Mouse (Mus musculus) spleen, postnatal 10 days (tissue): ENCODE data around the gene Ngp.
"Not testable (repeated sequence)": the region's sequence is repeated elsewhere in the genome, so short reads cannot be mapped to it uniquely, and the experiment has no call there.

Experiments used
- DNase-seq, 2 experiments: peaks; one replicate each; pipeline ENCODE4 v3.0.0; 2021 to 2022; ENCODE audit warnings: low spot score in 2 of 2

The Ngp gene

GRCm38 (mm10) chr9:110419511-110420112 is at the start of gene Ngp:
Ngp (plus strand) TSS chr9:110419747.
- DNase-seq: no peak

DNA sequence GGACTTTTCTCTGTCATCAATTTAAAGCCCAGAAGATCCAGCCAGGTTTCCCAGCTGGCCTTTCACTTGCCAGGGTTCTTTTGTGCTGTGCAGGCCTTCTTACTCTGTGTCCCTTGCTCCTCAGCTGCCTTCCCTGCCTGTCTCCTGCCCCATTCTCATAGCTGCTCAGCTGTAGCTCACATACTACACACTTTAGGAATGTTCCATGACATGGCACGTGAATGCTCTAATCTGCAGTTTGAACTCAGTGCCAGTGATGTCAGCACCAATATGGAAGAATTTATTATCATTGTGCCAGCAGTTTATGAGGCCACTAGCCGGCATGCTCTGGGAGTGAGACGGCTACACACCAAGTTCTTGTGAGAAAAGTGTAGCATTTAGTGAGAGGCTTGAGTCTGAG is 49.7 kb upstream of the Ngp start:
- DNase-seq: no peak

DNA sequence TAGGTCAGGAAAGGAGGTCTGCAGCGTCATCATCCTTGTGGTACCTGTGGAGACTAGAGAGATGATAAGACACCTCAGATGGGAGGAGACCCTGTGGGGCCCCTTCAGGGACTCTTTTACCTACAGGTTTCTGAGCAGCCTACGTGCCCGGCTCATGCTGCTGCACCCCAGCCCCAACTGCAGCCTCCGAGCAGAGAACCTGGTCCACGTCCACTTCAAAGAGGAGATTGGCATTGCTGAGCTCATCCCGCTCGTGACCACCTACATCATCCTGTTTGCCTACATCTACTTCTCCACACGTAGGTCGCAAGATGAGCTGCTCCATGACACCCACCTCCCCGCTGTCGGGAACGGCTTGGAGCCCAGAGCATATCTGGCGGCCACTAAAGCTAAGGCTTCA is 45.7 kb upstream of the Ngp start:
- no peak for DNase-seq

DNA sequence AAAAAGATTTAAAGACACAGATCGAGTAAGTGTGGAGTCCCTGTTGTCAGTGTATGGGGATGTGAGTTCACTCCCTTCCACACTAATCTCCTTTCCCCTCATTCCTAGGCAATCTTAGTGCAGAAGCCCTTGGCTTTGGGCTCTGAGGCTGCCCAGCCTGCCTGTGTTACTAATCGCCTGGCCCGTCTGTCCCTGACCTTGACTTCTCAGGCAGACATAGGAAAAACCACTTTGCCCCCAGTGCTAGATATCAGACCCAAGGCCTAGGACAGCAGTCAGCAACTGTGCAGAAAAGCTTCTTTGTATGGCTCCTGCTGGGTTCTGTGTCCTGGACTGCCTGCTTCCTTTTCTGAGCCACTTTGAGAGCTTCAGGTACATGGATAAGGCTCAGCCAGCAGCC is 43.9 kb upstream of the Ngp start:
- no peak for DNase-seq

- not testable (repeated sequence) for DNase-seq
Measured at GRCm38 (mm10) chr9:110377655-110378054, 41.9 kb upstream of the Ngp start.

DNA sequence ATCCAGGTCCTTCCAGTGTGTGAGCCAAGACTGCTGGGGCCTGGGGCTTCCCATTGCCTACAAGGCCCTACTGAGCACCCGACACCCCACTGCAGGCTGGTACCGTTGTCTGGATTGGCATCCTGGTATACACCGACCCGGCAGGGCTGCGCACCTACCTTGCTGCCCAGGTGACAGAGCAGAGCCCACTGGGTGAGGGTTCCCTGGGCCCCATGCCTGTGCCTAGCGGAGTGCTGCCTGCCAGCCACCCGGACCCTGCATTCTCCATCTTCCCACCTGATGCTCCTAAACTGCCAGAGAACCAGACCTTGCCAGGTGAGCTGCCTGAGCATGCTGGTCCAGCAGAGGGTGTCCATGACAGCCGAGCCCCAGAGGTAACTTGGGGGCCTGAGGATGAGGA is 40.2 kb upstream of the Ngp start:
- no peak for DNase-seq

DNA sequence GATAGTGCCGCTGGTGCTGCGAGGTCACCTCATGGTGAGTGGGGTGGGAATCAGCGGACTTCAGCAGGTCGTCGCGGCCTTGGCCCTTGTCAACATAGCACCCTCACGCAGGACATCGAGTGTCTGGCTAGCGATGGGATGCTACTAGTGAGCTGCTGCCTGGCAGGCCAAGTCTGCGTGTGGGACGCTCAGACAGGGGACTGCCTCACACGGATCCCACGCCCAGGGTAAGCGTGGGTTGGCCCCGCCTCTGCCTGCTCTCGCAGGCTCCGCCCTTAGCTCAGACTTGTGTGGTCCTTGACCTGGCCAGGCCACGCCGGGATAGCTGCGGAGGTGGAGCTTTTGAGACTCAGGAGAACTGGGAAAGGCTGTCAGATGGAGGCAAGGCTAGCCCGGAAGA is 38.9 kb upstream of the Ngp start:
- no peak for DNase-seq

GRCm38 (mm10) chr9:110381292-110381691 is 38.3 kb upstream of the Ngp start:
- no peak for DNase-seq

- no peak for DNase-seq
Measured at GRCm38 (mm10) chr9:110384369-110384929, 35.1 kb upstream of the Ngp start.

DNA sequence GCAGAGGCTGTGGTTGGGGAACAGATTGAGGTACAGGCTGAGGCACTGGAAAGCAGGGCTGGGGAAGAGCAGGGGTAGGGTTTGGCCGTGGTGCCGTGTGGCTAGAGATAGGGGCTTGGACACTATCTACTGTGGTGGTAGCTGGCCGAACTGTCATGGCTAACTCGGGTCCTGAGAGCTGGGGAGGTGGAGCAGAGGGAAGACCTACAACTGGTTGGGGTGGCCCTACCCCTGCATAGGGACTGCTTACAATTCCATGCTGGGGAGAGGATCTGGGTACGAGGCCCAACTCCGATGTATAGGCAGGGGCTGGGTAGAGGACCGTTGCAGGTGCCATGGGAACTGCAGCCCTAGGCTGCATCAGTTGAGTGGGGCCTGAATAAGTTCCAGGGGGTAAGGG is 31.5 kb upstream of the Ngp start:
- no peak for DNase-seq

DNA sequence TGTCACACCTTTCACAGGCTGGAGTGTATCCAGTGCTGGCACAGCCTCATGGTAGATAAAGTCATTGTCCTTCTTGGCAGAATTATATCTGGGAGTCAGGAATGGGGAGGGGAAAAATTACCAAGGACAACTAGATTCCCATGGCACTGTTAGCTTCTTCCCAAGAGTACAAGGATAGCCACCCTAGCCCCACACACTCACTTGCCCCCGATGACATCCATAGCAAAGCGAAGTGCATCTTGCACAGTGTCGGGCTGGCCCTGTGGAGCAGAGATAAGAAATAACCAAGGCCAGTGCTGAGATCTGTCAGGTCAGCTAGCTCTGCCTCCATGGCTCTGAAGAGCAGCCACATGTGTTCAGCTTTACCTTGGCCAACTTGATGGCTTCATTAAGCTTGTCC is 28.7 kb upstream of the Ngp start:
- no peak for DNase-seq

- DNase-seq: no peak
Measured at GRCm38 (mm10) chr9:110393295-110393694, 26.3 kb upstream of the Ngp start.

- DNase-seq: no peak
Measured at GRCm38 (mm10) chr9:110400650-110401049, 18.9 kb upstream of the Ngp start.

GRCm38 (mm10) chr9:110402731-110403130 is 16.8 kb upstream of the Ngp start:
- no peak for DNase-seq

GRCm38 (mm10) chr9:110403240-110403639 is 16.3 kb upstream of the Ngp start:
- DNase-seq: not testable (repeated sequence)

- DNase-seq: peak in 1 of 2 experiments; percentile 33
Measured at GRCm38 (mm10) chr9:110407311-110408098, 12.0 kb upstream of the Ngp start.

DNA sequence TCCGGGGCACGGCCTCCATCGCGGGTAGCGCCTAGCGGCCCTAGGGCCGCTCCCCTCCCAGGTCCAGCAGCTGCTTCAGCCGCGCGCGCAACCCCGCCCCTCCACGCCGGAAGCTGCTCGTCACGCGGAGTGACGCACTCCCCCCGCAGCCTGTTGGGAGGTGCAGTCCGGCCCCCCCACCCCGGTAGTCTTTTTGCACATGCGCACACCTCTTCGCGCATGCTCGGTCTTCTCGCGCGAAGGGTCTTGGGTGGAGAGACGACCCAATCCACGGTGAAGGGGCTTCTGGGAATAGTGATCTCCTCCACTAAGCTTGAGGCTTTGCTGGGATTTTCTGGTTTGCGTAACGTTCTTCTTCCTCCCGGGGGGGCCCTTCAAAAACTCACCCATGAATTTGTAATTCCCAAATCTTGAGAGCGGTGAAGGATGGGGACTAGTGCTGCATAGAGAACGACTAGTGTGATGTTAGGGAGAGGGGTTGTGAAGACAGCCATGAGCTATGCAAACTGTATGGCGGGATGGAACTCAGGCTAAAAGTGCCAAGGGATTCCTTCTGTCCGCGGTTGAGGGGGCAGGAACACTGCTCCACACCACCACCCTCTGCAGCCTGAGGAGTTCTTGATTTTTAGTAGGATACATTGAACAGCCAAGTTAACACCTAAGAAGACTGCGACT is 11.3 kb upstream of the Ngp start, which contains the start of gene Ptpn23:
Gene Ptpn23 (minus strand): TSS at position 115 of the 675 bp plus-strand sequence.
- DNase-seq: peak; percentile 78 to 94

- peak; percentile 67 to 89 for DNase-seq
Measured at GRCm38 (mm10) chr9:110410908-110411887, 8.3 kb upstream of the Ngp start.

- no peak for DNase-seq
Measured at GRCm38 (mm10) chr9:110412926-110413325, 6.6 kb upstream of the Ngp start.

DNA sequence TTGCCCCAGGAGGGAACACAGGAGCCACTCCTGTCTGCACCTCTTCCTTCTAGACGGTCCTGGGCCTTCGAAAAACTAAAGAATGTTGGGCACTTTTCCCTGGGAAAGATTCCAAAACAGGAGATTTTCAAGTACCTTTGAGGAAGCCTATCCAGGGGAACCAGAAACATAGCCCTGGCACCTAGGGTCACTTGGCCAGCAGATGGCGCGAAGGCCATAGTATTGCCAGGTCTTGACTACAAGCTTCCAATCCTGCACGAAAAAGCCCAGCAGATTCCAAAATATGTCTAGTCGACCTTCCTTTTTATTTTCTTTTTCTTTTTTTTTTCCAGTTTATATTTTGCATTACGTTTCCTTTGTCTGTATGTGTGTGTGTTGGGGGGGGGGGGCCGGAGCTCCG is 5.8 kb upstream of the Ngp start:
- DNase-seq: peak in 1 of 2 experiments; percentile 52

- DNase-seq: no peak
Measured at GRCm38 (mm10) chr9:110431241-110431640, 11.7 kb downstream of the Ngp start.
